Mouse (Mus musculus): ENCODE results near the gene Erc2.

Gene Erc2

GRCm38 (mm10) chr14:28441240-28441967, 819.2 kb downstream of the Erc2 start:
- no peak for DNase-seq (ENCODE audit: low spot score in 2 of 2)

- DNase-seq (ENCODE audit: low spot score in 2 of 2), result no peak
Measured at GRCm38 (mm10) chr14:28443254-28443944, 821.2 kb downstream of the Erc2 start.

GRCm38 (mm10) chr14:28445737-28446136, 823.5 kb downstream of the Erc2 start:
- no peak for DNase-seq (ENCODE audit: low spot score in 2 of 2)

GRCm38 (mm10) chr14:28451771-28452170, 829.5 kb downstream of the Erc2 start:
- DNase-seq (ENCODE audit: low spot score in 2 of 2), result no peak

- DNase-seq (ENCODE audit: low spot score in 2 of 2), result no peak
Measured at GRCm38 (mm10) chr14:28456372-28457076, 834.3 kb downstream of the Erc2 start.

- DNase-seq (ENCODE audit: low spot score in 2 of 2), result no peak
Measured at GRCm38 (mm10) chr14:28457428-28457827, 835.2 kb downstream of the Erc2 start.

- no peak for DNase-seq (ENCODE audit: low spot score in 2 of 2)
Measured at GRCm38 (mm10) chr14:28467956-28468355, 845.7 kb downstream of the Erc2 start.

- DNase-seq (ENCODE audit: low spot score in 2 of 2), result no peak
Measured at GRCm38 (mm10) chr14:28469696-28470095, 847.5 kb downstream of the Erc2 start.

- no peak for DNase-seq (ENCODE audit: low spot score in 2 of 2)
Measured at GRCm38 (mm10) chr14:28470212-28470611, 848.0 kb downstream of the Erc2 start.

GRCm38 (mm10) chr14:28475012-28475411, 852.8 kb downstream of the Erc2 start:
- DNase-seq (ENCODE audit: low spot score in 2 of 2), result no peak

GRCm38 (mm10) chr14:28475421-28475820, 853.2 kb downstream of the Erc2 start:
- no peak for DNase-seq (ENCODE audit: low spot score in 2 of 2)

- DNase-seq (ENCODE audit: low spot score in 2 of 2), result no peak
Measured at GRCm38 (mm10) chr14:28476746-28477145, 854.5 kb downstream of the Erc2 start.

- DNase-seq (ENCODE audit: low spot score in 2 of 2), result no peak
Measured at GRCm38 (mm10) chr14:28480866-28481265, 858.6 kb downstream of the Erc2 start.

- no peak for DNase-seq (ENCODE audit: low spot score in 2 of 2)
Measured at GRCm38 (mm10) chr14:28493806-28494205, 871.6 kb downstream of the Erc2 start.

GRCm38 (mm10) chr14:28494273-28494672, 872.0 kb downstream of the Erc2 start:
- no peak for DNase-seq (ENCODE audit: low spot score in 2 of 2)

GRCm38 (mm10) chr14:28501216-28501878, 879.1 kb downstream of the Erc2 start:
- DNase-seq (ENCODE audit: low spot score in 2 of 2), result no peak

GRCm38 (mm10) chr14:28503276-28503675, 881.0 kb downstream of the Erc2 start:
- DNase-seq (ENCODE audit: low spot score in 2 of 2), result no peak

- DNase-seq (ENCODE audit: low spot score in 2 of 2), result peak; percentile 35 to 46
Measured at GRCm38 (mm10) chr14:28504101-28505050, 882.1 kb downstream of the Erc2 start, which contains the start of gene Wnt5a. Wnt5a (plus strand) TSS chr14:28504750.

- peak; percentile 50 to 59 for DNase-seq (ENCODE audit: low spot score in 2 of 2)
Measured at GRCm38 (mm10) chr14:28505051-28505585, 882.9 kb downstream of the Erc2 start.

GRCm38 (mm10) chr14:28505586-28506375, 883.6 kb downstream of the Erc2 start:
- peak; percentile 35 to 39 for DNase-seq (ENCODE audit: low spot score in 2 of 2)
